Mouse (Mus musculus): ENCODE measurements at regions not wholly inside any gene's neighbourhood (a gene's known extent, or its start where the extent isn't known, plus 50 kb on each side); places are given as distances from the start of the nearest gene placed in this dataset.
A peak's percentile ranks its signal among the peaks of the same experiment; 100 is the strongest.

GRCm38 (mm10) chr1:128767991-128768390 is 175.9 kb upstream of the Cxcr4 start:
- WGBS: 94% methylated on average over 6 of the region's 6 CpGs
- H3K4me1 ChIP-seq (ENCODE audit: control insufficient read depth, insufficient read depth, low read length): no peaks in the 10 kb centered on the region
- H3K4me2 ChIP-seq (ENCODE audit: low read length): no peak overlapping the region
- H3K36me3 ChIP-seq (ENCODE audit: control insufficient read depth, insufficient read depth, low read length): no peaks in the 10 kb centered on the region
- H3K4me3 ChIP-seq (ENCODE audit: low read depth, low read length): no peak overlapping the region
- no peaks in the 10 kb centered on the region for H3K9me3 ChIP-seq (replicated peaks; ENCODE audit: control insufficient read depth, low read length, poor library complexity, severe bottlenecking)
- H3K9ac ChIP-seq (ENCODE audit: low read depth, low read length): no peak overlapping the region
- ATAC-seq: no peak
- no peak overlapping the region for H3K27ac ChIP-seq (ENCODE audit: low read length)
- H3K27me3 ChIP-seq (ENCODE audit: control insufficient read depth, insufficient read depth, low read depth, low read length): no peaks in the 10 kb centered on the region

- no peak for ATAC-seq
- H3K4me3 ChIP-seq (ENCODE audit: low read depth, low read length): no peak overlapping the region
- H3K27ac ChIP-seq (ENCODE audit: low read length): no peak overlapping the region
- H3K4me1 ChIP-seq (ENCODE audit: control insufficient read depth, insufficient read depth, low read length): no peaks in the 10 kb centered on the region
- H3K36me3 ChIP-seq (ENCODE audit: control insufficient read depth, insufficient read depth, low read length): no peaks in the 10 kb centered on the region
- H3K9me3 ChIP-seq (replicated peaks; ENCODE audit: control insufficient read depth, low read length, poor library complexity, severe bottlenecking): no peaks in the 10 kb centered on the region
- H3K4me2 ChIP-seq (ENCODE audit: low read length): no peak overlapping the region
- no peak overlapping the region for H3K9ac ChIP-seq (ENCODE audit: low read depth, low read length)
- WGBS: 89% methylated on average over 3 of the region's 3 CpGs
- no peaks in the 10 kb centered on the region for H3K27me3 ChIP-seq (ENCODE audit: control insufficient read depth, insufficient read depth, low read depth, low read length)
Measured at GRCm38 (mm10) chr1:128767415-128767814, 175.3 kb upstream of the Cxcr4 start.

- Histone ChIP-seq H3K27me3 (ENCODE audit: control insufficient read depth, insufficient read depth, low read depth, low read length) (no peaks in the 10 kb centered on the region), H3K4me2 (ENCODE audit: low read length) (no peak overlapping the region), H3K27ac (ENCODE audit: low read length) (no peak overlapping the region), H3K4me1 (ENCODE audit: control insufficient read depth, insufficient read depth, low read length) (no peaks in the 10 kb centered on the region), H3K4me3 (ENCODE audit: low read depth, low read length) (no peak overlapping the region), H3K9ac (ENCODE audit: low read depth, low read length) (no peak overlapping the region), H3K36me3 (ENCODE audit: control insufficient read depth, insufficient read depth, low read length) (no peaks in the 10 kb centered on the region), H3K9me3 (replicated peaks; ENCODE audit: control insufficient read depth, low read length, poor library complexity, severe bottlenecking) (no peaks in the 10 kb centered on the region)
- WGBS: 90% methylated on average over 7 of the region's 7 CpGs
- ATAC-seq: no peak
Measured at GRCm38 (mm10) chr1:128766894-128767268, 174.8 kb upstream of the Cxcr4 start.

- ATAC-seq: no peak
- Histone ChIP-seq H3K27me3 (ENCODE audit: control insufficient read depth, insufficient read depth, low read depth, low read length) (no peaks in the 10 kb centered on the region), H3K27ac (ENCODE audit: low read length) (no peak overlapping the region), H3K9ac (ENCODE audit: low read depth, low read length) (no peak overlapping the region), H3K36me3 (ENCODE audit: control insufficient read depth, insufficient read depth, low read length) (no peaks in the 10 kb centered on the region), H3K9me3 (replicated peaks; ENCODE audit: control insufficient read depth, low read length, poor library complexity, severe bottlenecking) (no peaks in the 10 kb centered on the region), H3K4me3 (ENCODE audit: low read depth, low read length) (no peak overlapping the region), H3K4me1 (ENCODE audit: control insufficient read depth, insufficient read depth, low read length) (no peaks in the 10 kb centered on the region), H3K4me2 (ENCODE audit: low read length) (no peak overlapping the region)
- 60% methylated on average over 7 of the region's 7 CpGs for WGBS
Measured at GRCm38 (mm10) chr1:128766193-128766893, 174.2 kb upstream of the Cxcr4 start.

GRCm38 (mm10) chr1:128765626-128766025 is 173.5 kb upstream of the Cxcr4 start:
- Histone ChIP-seq H3K9ac (ENCODE audit: low read depth, low read length) (no peak overlapping the region), H3K27me3 (ENCODE audit: control insufficient read depth, insufficient read depth, low read depth, low read length) (no peaks in the 10 kb centered on the region), H3K27ac (ENCODE audit: low read length) (no peak overlapping the region), H3K4me1 (ENCODE audit: control insufficient read depth, insufficient read depth, low read length) (no peaks in the 10 kb centered on the region), H3K36me3 (ENCODE audit: control insufficient read depth, insufficient read depth, low read length) (no peaks in the 10 kb centered on the region), H3K9me3 (replicated peaks; ENCODE audit: control insufficient read depth, low read length, poor library complexity, severe bottlenecking) (no peaks in the 10 kb centered on the region), H3K4me2 (ENCODE audit: low read length) (no peak overlapping the region), H3K4me3 (ENCODE audit: low read depth, low read length) (no peak overlapping the region)
- ATAC-seq: no peak
- 87% methylated on average over 2 of the region's 2 CpGs for WGBS

GRCm38 (mm10) chr1:128765142-128765541 is 173.0 kb upstream of the Cxcr4 start:
- Histone ChIP-seq H3K36me3 (ENCODE audit: control insufficient read depth, insufficient read depth, low read length) (no peaks in the 10 kb centered on the region), H3K9me3 (replicated peaks; ENCODE audit: control insufficient read depth, low read length, poor library complexity, severe bottlenecking) (no peaks in the 10 kb centered on the region), H3K4me1 (ENCODE audit: control insufficient read depth, insufficient read depth, low read length) (no peaks in the 10 kb centered on the region), H3K4me3 (ENCODE audit: low read depth, low read length) (no peak overlapping the region), H3K27me3 (ENCODE audit: control insufficient read depth, insufficient read depth, low read depth, low read length) (no peaks in the 10 kb centered on the region), H3K27ac (ENCODE audit: low read length) (no peak overlapping the region), H3K9ac (ENCODE audit: low read depth, low read length) (no peak overlapping the region), H3K4me2 (ENCODE audit: low read length) (no peak overlapping the region)
- ATAC-seq: no peak
- WGBS: 94% methylated on average over 3 of the region's 3 CpGs

- H3K4me1 ChIP-seq (ENCODE audit: control insufficient read depth, insufficient read depth, low read length): no peaks in the 10 kb centered on the region; the same call in 1 of the 2 replicates
- H3K9ac ChIP-seq (ENCODE audit: low read depth, low read length): no peak overlapping the region
- 85% methylated on average over 4 of the region's 4 CpGs for WGBS
- no peak for ATAC-seq
- H3K36me3 ChIP-seq (ENCODE audit: control insufficient read depth, insufficient read depth, low read length): no peaks in the 10 kb centered on the region
- no peak overlapping the region for H3K4me3 ChIP-seq (ENCODE audit: low read depth, low read length)
- no peak overlapping the region for H3K4me2 ChIP-seq (ENCODE audit: low read length)
- no peaks in the 10 kb centered on the region for H3K9me3 ChIP-seq (replicated peaks; ENCODE audit: control insufficient read depth, low read length, poor library complexity, severe bottlenecking)
- no peak overlapping the region for H3K27ac ChIP-seq (ENCODE audit: low read length)
- H3K27me3 ChIP-seq (ENCODE audit: control insufficient read depth, insufficient read depth, low read depth, low read length): no peaks in the 10 kb centered on the region
Measured at GRCm38 (mm10) chr1:128762854-128763253, 170.8 kb upstream of the Cxcr4 start.

- Histone ChIP-seq H3K9me3 (replicated peaks; ENCODE audit: control insufficient read depth, low read length, poor library complexity, severe bottlenecking) (no peaks in the 10 kb centered on the region), H3K4me3 (ENCODE audit: low read depth, low read length) (no peak overlapping the region), H3K4me1 (ENCODE audit: control insufficient read depth, insufficient read depth, low read length) (no peaks in the 10 kb centered on the region; the same call in 1 of the 2 replicates), H3K27me3 (ENCODE audit: control insufficient read depth, insufficient read depth, low read depth, low read length) (no peaks in the 10 kb centered on the region), H3K9ac (ENCODE audit: low read depth, low read length) (no peak overlapping the region), H3K4me2 (ENCODE audit: low read length) (no peak overlapping the region), H3K27ac (ENCODE audit: low read length) (no peak overlapping the region), H3K36me3 (ENCODE audit: control insufficient read depth, insufficient read depth, low read length) (no peaks in the 10 kb centered on the region)
- ATAC-seq: no peak
- WGBS: 76% methylated on average over 5 of the region's 5 CpGs
Measured at GRCm38 (mm10) chr1:128762076-128762475, 170.0 kb upstream of the Cxcr4 start.

- no peaks in the 10 kb centered on the region for H3K9me3 ChIP-seq (replicated peaks; ENCODE audit: control insufficient read depth, low read length, poor library complexity, severe bottlenecking)
- no peaks in the 10 kb centered on the region; the same call in 1 of the 2 replicates for H3K4me1 ChIP-seq (ENCODE audit: control insufficient read depth, insufficient read depth, low read length)
- no peaks in the 10 kb centered on the region for H3K27me3 ChIP-seq (ENCODE audit: control insufficient read depth, insufficient read depth, low read depth, low read length)
- H3K36me3 ChIP-seq (ENCODE audit: control insufficient read depth, insufficient read depth, low read length): no peaks in the 10 kb centered on the region
- no peak overlapping the region for H3K4me2 ChIP-seq (ENCODE audit: low read length)
- no peak overlapping the region for H3K27ac ChIP-seq (ENCODE audit: low read length)
- ATAC-seq: peak; percentile 62
- WGBS: 51% methylated on average over 11 of the region's 11 CpGs
- H3K9ac ChIP-seq (ENCODE audit: low read depth, low read length): no peak overlapping the region
- no peak overlapping the region for H3K4me3 ChIP-seq (ENCODE audit: low read depth, low read length)
Measured at GRCm38 (mm10) chr1:128758802-128759481, 166.8 kb upstream of the Cxcr4 start.

All from midbrain, embryonic 16.5 days (tissue).